Mouse (Mus musculus) thymus, postnatal 4 days (tissue): ENCODE measurements around the gene Nupl2.

Experiments
- DNase-seq: peaks from one replicate; pipeline ENCODE4 v3.0.0; 2021

Nupl2 gene

DNA sequence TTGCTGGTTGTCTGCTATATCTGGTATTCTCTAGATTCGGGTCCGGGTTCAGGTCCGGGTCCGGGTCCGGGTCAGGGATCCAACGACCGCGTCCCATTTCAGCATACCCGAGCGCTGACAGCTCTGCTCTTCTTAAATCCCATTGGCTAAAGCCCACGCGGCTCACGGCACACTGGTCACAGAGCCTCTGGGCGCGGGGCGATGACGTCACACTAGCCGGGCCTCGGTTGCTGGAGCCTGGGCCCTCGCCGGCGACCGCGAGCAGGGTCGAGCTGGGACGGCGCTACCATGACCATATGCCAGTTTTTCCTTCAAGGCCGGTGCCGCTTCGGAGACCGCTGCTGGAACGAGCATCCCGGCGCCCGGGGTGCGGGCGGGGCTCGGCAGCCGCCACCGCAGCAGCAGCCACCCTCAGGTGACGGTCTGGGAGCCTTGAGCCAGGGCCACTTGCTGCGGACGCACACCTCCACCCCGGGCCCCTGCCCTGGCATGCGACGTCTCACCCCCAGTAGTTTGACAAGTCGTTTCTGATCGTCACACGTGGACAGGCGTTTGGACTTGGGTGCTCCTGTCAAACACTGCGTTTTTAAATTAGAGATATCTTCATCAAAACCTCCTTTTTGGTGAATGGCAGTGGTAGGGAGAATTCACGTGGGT lies at the start of gene Nupl2:
Gene Nupl2, plus strand, starts transcription at position 175 of the 657 bp plus-strand sequence.
- peak; percentile 96 for DNase-seq

DNA sequence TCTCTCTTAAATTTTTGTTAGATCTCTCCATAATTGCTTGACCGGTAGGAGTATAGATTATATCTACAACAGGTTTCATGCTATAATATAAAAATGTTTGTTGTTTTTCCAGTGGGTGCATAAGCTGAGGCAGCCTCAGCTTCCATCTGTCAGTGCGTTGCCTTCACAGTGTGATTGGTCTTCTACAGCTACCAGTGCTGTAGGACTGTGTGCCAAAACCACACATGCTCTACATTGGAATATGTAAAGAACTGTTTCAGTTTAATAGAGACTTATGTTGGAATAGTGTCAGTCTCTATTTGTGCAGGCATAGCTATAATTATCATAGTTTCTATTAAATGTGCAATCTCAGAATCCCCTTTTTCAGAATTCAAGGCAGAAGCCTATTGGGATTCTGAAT lies 42.5 kb upstream of the Nupl2 start:
- no peak for DNase-seq

DNA sequence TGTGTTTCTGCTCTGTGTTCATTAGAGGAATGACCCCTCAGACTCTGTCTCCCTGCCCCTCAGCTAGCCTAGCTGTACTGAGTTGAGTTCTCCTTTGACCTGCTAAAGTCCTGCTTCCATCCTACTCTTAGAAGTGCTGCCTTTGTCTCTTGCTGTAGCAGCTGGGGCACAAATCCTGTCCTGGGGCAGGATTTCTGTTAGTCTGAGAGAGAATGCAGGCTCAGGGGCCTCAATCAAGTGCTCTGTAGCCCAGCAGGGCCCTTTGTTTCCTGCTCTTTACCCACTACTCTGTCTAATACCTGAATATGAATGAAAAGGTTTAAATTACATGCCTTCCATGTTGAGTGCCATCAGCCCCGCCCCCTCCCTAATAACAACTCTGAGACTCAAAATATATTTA lies 40.6 kb upstream of the Nupl2 start:
- DNase-seq, result no peak

- DNase-seq, result no peak
These were observed 40.0 kb upstream of the Nupl2 start for GRCm38 (mm10) chr5:24124579-24125276.

DNA sequence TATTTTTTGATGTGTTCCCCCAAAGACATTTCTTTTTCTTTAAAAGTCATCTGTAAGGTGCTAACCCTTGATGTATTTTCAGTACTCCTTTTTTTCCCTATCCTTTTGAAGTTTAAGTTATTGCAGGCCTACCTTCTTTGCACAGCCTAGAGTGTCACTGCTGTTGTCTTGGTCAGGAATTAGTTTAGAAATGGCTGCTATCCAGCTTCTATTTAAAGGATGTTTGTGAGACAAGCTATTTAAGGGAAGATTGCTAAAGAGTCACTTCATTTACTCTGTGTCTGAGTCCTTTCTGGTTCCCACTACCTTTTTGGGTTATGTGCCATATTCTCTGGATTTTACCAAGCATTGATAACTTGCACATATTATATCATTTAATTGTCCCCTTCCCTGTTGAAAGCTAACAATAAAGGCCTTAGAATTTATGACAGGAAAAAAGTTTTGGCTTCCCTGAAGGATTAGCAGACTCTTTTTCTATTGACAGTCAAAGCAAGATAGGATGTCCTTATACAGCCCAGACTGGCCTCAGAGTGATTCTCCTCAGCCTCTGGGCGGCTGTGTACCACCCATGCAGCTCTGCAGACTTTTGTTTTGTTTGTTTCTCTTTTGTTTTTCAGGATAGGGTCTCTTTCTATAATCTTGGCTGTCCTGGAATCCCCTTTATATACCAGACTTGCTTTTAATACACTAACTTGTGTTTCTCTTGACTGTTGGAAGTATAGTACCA lies 38.7 kb upstream of the Nupl2 start:
- DNase-seq, result no peak

- DNase-seq, result no peak
These were observed 37.8 kb upstream of the Nupl2 start for GRCm38 (mm10) chr5:24126967-24127366.

DNA sequence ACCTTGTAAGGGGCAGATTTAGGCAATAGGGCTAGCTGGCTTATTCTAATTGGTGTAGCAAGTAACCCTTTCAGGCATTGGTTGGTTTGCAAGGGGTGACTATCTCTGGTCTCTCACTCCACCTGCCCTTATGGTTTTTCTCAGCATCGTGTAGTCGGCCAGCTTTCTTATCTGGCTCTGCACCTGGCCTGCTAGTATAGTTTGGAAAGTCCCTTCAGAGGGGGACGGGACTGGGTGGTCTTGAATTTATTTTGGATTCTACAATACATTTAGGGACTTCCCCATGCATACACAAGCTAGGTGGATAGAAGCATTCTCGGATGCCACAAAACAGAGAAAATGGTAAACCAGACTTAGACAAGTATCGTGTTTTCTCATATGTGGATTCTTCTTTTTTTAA lies 17.8 kb upstream of the Nupl2 start:
- no peak for DNase-seq

DNA sequence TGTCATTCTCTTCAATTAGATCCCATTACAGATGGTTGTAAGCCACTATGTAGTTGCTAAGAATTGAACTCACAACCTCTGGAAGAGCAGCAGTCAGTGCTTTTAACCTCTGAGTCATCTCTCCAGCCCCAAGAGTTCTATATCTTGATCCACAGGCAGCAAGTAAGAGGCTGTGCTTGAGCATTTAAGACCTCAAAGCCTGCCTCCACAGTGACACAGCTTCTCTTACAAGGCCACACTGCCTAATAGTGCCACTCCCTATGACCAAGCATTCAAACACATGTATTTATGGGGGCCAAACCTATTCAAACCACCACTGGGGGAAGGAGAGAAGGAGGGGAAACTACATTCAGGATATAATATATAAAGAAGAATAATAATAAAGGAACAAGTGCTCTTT lies 12.6 kb upstream of the Nupl2 start:
- DNase-seq, result no peak

- DNase-seq, result no peak
These were observed 8.0 kb upstream of the Nupl2 start for GRCm38 (mm10) chr5:24156774-24157173.

- DNase-seq, result no peak
These were observed 2.5 kb downstream of the Nupl2 start for GRCm38 (mm10) chr5:24167263-24167662.

DNA sequence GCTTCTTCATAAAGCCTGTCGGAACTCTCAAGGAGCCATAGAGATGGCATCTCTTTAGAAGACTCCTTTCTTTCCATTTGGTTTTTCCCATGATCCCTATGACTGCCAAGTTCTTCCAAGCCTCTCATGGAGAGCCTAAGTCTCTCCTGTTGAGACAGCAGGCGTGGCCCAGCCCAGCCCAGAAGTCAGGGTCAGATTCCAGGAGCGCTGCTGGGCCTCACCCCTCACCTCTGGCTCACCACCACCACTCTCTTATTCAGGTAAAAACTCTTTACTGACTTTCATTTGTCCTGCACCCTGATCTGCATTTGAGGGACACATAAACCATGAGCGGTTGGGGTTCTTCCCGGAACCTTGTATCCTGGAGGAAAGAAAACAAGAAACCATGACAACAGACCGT lies 5.1 kb downstream of the Nupl2 start:
- no peak for DNase-seq

- DNase-seq, result no peak
These were observed 7.3 kb downstream of the Nupl2 start for GRCm38 (mm10) chr5:24172092-24172491.

DNA sequence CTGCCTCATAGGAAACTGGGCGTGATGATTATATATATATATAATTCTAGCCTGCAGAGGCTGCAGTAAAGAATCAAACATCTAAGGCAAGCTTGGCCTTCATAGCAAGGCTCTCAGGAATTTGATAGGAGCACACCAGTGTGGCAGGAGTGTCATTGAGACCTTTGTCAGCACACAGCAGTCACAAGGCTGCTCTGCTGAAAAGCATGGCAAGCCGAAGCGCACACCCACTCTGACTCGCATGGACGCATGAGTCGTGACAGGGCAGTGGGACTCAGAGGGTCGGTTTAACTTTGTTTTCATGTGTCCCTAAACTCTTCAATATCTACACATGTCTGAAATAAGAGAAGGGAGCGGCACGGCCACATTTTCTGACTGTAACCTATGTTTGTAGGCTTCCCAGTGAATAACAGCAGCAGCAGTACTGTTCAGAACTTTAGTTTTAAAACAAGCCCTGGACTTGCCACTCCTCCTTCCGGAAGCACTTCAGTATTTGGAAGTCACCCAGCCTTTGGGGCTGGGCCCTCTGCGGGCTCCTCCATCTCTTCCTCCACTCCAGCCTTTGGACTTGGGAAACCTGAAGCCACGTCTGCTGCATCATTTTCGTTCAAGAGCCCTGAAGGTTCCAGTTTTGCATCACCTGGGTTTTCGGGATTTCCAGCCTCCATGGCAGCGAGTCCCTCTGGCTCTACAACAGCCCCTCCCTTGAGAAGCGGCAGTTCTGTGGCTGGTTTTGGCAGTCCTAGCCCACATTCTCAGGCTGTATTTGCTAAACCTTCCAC lies 16.9 kb downstream of the Nupl2 start:
- DNase-seq, result no peak

DNA sequence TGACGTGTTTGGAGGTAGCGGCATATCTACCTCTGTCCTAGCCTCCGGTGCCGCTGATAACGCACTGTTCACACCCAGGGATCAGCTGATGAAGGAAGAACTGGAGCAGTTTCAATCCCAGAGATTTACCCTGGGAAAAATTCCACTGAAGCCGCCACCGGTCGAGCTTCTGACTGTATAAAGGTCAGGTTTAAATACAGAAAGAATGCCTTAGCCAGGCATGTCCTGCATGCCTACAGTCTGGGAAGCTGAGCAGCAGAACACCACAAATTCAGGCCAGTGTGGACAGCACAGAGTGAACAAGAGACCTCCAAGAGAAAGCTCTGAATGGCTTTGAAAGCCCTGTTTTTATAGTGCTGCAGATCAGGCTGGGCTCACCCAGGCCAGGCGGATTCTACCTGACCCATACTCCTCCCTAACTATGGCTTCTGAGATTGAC lies 17.6 kb downstream of the Nupl2 start:
- no peak for DNase-seq

DNA sequence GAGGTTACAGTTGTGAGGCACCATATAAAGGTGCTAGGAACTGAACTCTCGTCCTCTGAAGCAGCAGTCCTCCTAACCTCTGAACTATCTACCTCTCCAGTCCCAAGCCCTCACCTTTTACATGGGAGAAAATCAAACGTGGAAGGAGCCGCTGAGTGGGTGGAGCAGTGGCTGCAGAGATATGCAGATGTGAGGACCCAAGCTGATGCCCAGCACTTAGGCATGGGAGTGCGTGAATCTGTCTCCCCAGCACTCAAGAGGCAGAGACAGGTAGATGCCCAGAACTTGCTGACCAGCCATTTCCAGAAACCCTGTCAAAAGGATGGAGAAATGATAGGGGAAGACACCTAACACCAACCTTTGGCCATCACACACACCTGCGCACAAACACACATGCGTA lies 18.3 kb downstream of the Nupl2 start:
- no peak for DNase-seq

- DNase-seq, result no peak
These were observed 19.2 kb downstream of the Nupl2 start for GRCm38 (mm10) chr5:24184011-24184410.

GRCm38 (mm10) chr5:24188476-24188875 lies 23.7 kb downstream of the Nupl2 start:
- DNase-seq, result no peak

GRCm38 (mm10) chr5:24191821-24192220 lies 27.1 kb downstream of the Nupl2 start:
- no peak for DNase-seq

DNA sequence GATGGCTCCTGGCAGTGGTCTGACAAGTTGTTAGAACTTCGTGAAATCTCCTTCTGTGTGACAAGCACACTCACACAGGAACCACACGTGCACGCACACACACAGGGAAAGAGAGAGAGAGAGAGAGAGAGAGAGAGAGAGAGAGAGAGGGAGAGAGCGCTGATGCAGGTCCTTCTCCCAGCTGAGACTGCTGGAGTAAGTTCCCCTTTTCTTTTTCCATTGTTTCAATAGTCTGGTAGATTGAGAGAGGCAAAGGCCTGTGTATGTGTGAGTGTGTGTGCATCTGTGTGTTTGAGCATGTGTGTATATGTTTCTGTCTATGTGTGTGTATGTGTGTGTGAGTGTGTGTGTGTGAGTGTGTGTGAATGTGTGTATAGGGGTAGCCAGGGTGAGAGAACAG lies 36.2 kb downstream of the Nupl2 start:
- no peak for DNase-seq

- DNase-seq, result no peak
These were observed 37.7 kb downstream of the Nupl2 start for GRCm38 (mm10) chr5:24202492-24202891.

DNA sequence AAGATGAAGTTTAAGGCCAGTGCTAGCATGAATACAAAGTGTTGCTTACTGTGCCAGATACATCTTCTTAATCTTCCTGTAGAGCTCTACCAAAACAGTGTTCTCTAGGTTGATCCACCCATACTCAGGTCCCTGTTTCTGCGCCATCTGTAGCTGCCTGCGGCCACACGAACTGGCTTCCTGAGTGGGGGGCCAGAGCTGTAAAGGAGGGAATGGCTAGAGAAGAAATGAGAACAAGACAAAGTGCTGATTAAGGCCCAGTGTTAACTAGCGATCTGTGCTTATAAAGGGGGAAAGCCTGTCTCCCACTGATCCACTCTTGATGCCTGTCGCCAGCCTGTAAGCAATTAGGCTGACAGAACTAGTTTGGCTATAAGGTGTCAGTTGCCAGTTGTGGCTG lies 38.5 kb downstream of the Nupl2 start:
- DNase-seq, result no peak

DNA sequence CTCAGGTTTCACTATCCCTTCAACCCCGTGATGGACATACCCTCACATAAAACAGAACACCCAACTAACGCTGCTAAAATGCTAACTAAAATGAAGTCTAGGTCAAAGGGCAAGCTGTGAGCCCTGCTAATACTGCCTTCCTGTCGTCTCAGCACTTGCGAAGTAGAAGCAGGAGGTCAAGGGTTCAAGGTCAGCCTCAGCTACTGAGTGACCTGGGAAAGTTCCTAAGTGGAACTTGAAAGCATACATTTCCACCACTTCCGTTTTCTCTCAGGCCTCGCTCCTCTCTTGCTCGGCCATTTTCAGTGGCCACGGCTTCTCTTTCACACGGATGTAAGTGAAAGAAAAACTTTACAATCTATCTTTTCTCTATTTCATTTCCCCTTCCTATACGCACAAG lies 43.2 kb downstream of the Nupl2 start:
- DNase-seq, result no peak

- no peak for DNase-seq
These were observed 43.7 kb downstream of the Nupl2 start for GRCm38 (mm10) chr5:24208505-24208904.
